Mouse (Mus musculus): ENCODE measurements around the gene Gm28230. TPM values are rescaled to one million over a fixed set of nuclear protein-coding genes. Genes with fewer than 3 reads are reported as not detected.
A peak's percentile ranks its signal among the peaks of the same experiment; 100 is the strongest.

Gene Gm28230
- total RNA-seq, 2 experiments from 2014 or later: not detected

- DNase-seq (ENCODE audit: extremely low spot score in 1 of 2, low spot score in 2 of 2): no peak
- intact Hi-C loops (cut with DNase I): no loop called here
Measured at GRCm38 (mm10) chr2:74713239-74714150, 13.0 kb upstream of the Gm28230 start.

DNA sequence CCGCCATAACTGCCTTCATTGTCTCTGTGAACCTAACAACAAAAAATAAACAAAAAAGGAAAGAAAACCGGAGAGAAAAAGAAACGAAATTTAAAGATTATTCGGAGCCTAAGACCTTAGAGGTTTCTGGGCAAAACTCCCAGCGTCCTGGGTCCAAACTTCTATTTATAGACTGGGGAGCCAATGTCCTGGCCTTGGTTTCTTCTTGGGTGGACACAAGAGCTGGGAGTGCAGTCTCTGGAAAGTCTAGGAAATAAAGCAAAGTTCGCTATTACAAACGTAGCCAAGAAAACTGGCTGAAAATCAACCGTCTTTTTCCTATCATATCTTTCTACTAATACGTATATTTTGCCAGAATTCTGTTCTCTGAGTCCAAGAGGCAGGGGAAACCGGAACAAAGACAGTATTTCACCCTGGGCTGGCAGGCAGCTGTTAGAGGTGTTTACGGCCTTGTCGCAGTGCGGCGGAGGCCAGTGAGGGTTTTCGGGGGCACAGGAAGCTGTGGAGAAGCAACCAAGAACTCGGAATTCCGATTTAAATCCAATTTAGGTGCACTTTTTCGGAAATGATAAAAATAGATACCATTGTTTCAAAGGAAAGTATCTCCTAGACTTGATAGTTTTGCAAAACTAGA is 12.3 kb upstream of the Gm28230 start:
- DNase-seq (ENCODE audit: extremely low spot score in 1 of 2, low spot score in 2 of 2): no peak
- intact Hi-C loops (cut with DNase I): no loop called here

GRCm38 (mm10) chr2:74714881-74715280 is 11.6 kb upstream of the Gm28230 start:
- intact Hi-C loops (cut with DNase I): loop anchor here (5.0 kb wide), 3 partner anchors 247 to 422 kb away; no protein-coding TSS in a partner anchor
- no peak for DNase-seq (ENCODE audit: extremely low spot score in 1 of 2, low spot score in 2 of 2)

DNA sequence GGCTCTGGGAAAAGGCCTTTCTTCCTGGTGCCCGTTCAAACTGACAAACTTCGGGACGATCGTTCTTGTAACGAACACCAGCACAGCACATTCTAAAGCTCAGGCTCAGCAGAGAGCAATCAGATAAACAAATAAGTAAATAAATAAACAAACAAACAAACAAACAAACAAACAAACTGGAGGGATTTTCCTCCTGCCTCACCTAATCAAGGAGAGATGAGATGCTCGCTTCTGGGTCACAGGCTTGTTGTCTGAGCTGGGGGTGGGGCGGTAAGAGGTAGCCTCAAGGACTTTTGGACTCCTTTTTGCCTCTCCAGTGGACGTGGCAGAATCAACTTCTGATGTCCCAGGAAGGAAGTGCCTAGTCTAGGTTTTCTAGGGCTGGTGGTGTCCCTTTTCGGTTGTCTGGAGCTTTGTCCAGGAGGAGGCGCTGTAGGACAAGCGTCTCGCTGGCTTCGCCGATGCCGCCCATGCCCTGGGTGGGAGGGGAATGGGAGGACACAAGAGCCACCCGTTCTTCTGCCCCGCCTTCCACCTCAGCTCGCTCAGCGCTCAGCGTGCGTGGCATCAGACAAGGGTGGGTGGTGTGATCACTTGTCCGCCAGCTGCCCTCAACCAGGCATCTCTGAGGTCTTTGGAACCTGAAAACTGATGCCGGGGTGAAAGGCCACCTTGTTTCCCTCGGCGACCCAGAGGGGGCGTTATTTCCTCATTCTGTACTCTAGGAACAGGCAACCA is 10.9 kb upstream of the Gm28230 start:
- intact Hi-C loops (cut with DNase I): loop anchor here (5.0 kb wide), 3 partner anchors 247 to 422 kb away; no protein-coding TSS in a partner anchor
- peak; percentile 33 to 87 for DNase-seq (ENCODE audit: extremely low spot score in 1 of 2, low spot score in 2 of 2)

- no peak for DNase-seq (ENCODE audit: extremely low spot score in 1 of 2, low spot score in 2 of 2)
- intact Hi-C loops (cut with DNase I): no loop called here
Measured at GRCm38 (mm10) chr2:74720384-74720783, 6.1 kb upstream of the Gm28230 start.

- no peak for DNase-seq (ENCODE audit: extremely low spot score in 1 of 2, low spot score in 2 of 2)
- intact Hi-C loops (cut with DNase I): no loop called here
Measured at GRCm38 (mm10) chr2:74720955-74721491, 5.5 kb upstream of the Gm28230 start.

DNA sequence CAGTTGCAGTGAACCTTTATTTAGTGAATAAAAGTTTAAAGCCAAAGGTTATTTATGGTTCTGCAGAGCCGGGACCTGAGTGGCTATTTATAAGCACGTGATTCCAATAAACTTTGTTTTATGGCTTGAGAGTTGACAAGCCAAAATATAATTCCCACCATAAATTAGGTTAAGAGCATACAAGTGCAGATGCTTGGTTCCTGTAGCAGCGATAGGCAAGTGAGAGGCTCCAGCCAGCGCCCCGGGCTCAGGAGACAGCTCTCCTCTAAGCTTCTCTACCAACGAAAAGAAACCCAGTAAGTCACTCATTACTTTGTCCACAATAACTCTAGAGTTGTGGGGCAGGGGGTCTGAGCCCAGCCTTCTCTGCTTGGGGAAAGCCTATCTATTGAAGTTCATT is 4.6 kb upstream of the Gm28230 start:
- no peak for DNase-seq (ENCODE audit: extremely low spot score in 1 of 2, low spot score in 2 of 2)
- intact Hi-C loops (cut with DNase I): no loop called here

DNA sequence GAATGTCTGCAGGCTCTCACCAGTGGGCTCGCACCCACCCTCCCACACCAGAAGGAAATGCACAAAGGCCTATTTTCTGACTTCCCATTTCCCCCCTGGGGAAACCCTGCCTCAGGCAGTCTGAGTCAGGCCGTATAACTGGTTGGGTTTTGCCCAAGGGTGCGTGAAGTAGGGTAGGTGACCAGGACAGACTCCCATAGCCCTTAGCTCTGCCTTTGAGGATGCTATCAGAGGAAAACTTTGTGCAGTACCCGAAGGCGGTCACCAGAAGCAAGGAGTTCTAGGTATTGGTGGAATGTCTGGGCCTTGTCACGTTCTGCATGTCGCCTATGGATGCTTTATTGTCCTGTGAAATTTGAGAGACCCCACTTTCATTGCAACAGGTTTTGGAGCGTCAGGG is 3.6 kb upstream of the Gm28230 start:
- intact Hi-C loops (cut with DNase I): no loop called here
- no peak for DNase-seq (ENCODE audit: extremely low spot score in 1 of 2, low spot score in 2 of 2)

DNA sequence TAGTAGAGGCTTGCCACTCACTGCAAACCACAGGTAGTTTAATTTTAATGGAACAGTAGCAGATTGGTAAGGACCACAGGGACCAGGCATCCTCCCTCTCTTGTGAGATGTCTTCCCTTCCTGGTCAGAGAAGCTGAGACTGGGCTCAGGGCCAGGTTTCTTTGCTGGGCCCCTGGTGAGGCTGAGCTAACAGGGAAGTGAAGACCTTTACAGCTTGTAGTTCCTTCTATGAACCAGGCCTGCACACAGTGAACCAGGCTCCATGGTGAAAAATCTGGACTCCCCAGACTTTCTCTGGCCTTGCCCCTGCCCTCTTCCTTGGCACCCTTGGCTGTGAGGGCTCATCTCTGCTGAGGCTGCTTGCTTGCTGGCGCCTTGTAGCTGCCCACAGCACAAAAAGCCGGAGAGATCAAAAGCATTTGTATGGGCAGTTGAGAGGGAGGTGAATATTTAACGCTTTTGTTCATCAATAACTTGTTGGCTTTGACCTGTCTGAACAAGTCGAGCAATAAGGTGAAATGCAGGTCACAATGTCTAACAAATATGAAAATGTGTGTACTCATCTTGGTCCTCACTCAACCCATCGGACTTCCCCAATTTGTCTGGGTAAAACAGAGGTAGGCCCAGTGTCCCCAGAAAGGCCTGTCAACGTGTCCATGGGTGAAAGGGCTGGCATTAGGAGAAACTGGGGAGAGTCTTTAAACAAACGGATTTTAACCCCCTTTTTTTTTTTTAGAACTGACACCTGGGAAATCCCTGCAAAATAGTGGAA is 2.1 kb upstream of the Gm28230 start:
- no peak for DNase-seq (ENCODE audit: extremely low spot score in 1 of 2, low spot score in 2 of 2)
- intact Hi-C loops (cut with DNase I): no loop called here

DNA sequence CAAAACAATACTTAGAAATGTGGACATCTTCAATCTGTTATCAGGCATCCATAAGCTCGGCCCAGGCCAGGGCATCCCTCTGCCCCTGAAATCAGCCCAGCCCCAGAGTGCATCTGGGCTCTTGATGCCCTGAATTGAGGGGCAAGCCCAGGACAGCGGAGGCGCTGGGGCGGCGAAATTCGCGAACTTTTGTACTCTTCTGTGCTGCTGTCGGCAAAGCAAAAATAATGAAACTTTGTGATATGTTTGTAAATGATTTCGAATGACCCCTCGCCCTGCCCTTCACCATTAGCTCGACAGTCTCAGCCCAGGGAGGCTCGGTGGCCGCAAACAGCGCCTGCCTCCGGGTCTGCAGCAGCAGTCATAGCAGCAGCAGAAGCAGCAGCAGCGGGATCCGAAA is 1.4 kb upstream of the Gm28230 start:
- no peak for DNase-seq (ENCODE audit: extremely low spot score in 1 of 2, low spot score in 2 of 2)
- intact Hi-C loops (cut with DNase I): no loop called here

- DNase-seq (ENCODE audit: extremely low spot score in 1 of 2, low spot score in 2 of 2): no peak
- intact Hi-C loops (cut with DNase I): no loop called here
Measured at GRCm38 (mm10) chr2:74726973-74727639, 578 bp downstream of the Gm28230 start.

- intact Hi-C loops (cut with DNase I): no loop called here
- no peak for DNase-seq (ENCODE audit: extremely low spot score in 1 of 2, low spot score in 2 of 2)
Measured at GRCm38 (mm10) chr2:74727640-74728302, 1.2 kb downstream of the Gm28230 start.

GRCm38 (mm10) chr2:74728303-74728680 is 1.8 kb downstream of the Gm28230 start:
- no peak for DNase-seq (ENCODE audit: extremely low spot score in 1 of 2, low spot score in 2 of 2)
- intact Hi-C loops (cut with DNase I): no loop called here

DNA sequence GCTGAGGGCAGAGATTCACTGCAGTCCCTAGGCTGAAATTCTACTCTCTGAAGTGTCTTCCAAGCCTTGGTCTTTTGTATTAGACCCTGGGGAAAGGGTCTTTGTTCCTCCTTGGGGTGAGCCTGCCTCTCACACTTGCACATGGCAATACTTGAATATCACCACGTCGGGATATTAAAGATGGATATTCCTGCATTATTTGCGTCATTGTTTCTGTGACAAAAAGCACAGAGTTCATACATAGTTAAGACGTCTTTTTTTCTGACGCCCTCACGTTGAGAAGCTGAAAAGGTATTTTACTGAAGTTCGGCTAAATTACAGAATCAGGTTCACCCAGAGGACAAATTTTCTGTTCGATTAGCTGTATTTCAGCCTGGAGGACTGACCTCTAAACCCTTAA is 3.8 kb downstream of the Gm28230 start:
- intact Hi-C loops (cut with DNase I): no loop called here
- DNase-seq (ENCODE audit: extremely low spot score in 1 of 2, low spot score in 2 of 2): no peak

DNA sequence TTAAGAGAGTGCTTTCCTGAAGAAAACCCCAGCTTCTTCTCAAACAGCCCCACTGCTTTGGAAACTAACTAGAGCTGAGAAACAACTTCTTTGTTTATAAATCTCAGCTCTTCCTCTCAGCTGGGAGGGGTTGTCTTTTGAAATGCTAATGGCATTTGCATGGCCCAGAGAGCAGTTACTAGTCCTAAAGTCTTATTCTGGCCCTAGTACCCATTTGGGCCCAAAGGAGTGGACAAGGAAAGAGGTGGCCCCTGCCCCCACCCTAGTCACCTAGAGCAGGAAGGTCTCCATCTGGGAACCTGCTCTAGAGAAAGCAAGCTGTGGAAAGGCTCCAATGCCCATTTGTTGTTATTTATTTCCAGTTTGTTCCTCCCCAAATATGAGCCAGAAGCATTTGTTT is 4.5 kb downstream of the Gm28230 start:
- DNase-seq (ENCODE audit: extremely low spot score in 1 of 2, low spot score in 2 of 2): no peak
- intact Hi-C loops (cut with DNase I): no loop called here

GRCm38 (mm10) chr2:74731799-74732512 is 5.4 kb downstream of the Gm28230 start:
- intact Hi-C loops (cut with DNase I): no loop called here

More at GRCm38 (mm10) chr2:74731799-74732512, 5.4 kb downstream of the Gm28230 start:
- no peak for DNase-seq (ENCODE audit: extremely low spot score in 1 of 2, low spot score in 2 of 2)

Data from left cerebral cortex, postnatal 10 days (tissue).